Mouse (Mus musculus) bone marrow, adult 2 months (tissue): ENCODE measurements around the gene Litaf. TPM values are rescaled to one million over a fixed set of nuclear protein-coding genes. Genes with fewer than 3 reads are reported as not detected.
A peak's percentile ranks its signal among the peaks of the same experiment; 100 is the strongest.
"Not testable (repeated sequence)": the region's sequence is repeated elsewhere in the genome, so short reads cannot be mapped to it uniquely, and the experiment has no call there.

Experiments used
- H3K27ac ChIP-seq: fragments of 200-500 bp; 2 replicates; pipeline ENCODE4 v1.5.1; 2012; ENCODE audit warnings: low read depth, mild to moderate bottlenecking, control low read depth, inconsistent platforms, low read length; ENCODE audit not compliant: control insufficient read depth, poor library complexity, insufficient read depth
- H3K4me1 ChIP-seq: fragments of 200-500 bp; 2 replicates; pipeline ENCODE4 v1.6.1; 2011; ENCODE audit warnings: low read length; ENCODE audit not compliant: control insufficient read depth, insufficient read depth
- H3K4me3 ChIP-seq: fragments of 200-500 bp; replicated peaks from 2 replicates; pipeline ENCODE3; 2011; ENCODE audit warnings: mild to moderate bottlenecking, low read depth, low read length, control low read depth; ENCODE audit not compliant: control insufficient read depth
- CTCF ChIP-seq: fragments of 200-500 bp; IDR thresholded peaks from 2 replicates; pipeline ENCODE4 v1.5.1; 2011; ENCODE audit warnings: low read length, control low read depth; ENCODE audit not compliant: control insufficient read depth, insufficient read depth
- POLR2A ChIP-seq: fragments of 200-500 bp; IDR thresholded peaks from 2 replicates; pipeline ENCODE4 v1.6.1; 2011; ENCODE audit warnings: low read depth, mild to moderate bottlenecking, control low read depth, low read length, borderline replicate concordance; ENCODE audit not compliant: control insufficient read depth
- WGBS: fragments of 180-500 bp; shearing (Covaris S2); methylation state at CpG from one replicate; pipeline ENCODE4 v1.1.7; 2018; 5-methylcytosine and 5-hydroxymethylcytosine counted together
- polyA plus RNA-seq: library from polyadenylated mRNA; stranded (reverse); fragments of >200 nt; gene quantifications from 2 replicates; pipeline ENCODE4 v1.2.4, GENCODE M21; 2011; ENCODE audit warnings: low replicate concordance; ENCODE audit not compliant: missing spikeins, insufficient read depth, insufficient read length

Litaf gene
- polyA plus RNA-seq, 1 experiment, result 41.1 TPM

GRCm38 (mm10) chr16:11021403-11022112, 44.4 kb downstream of the Litaf start:
- WGBS, result 74% methylated on average over 3 of the region's 3 CpGs
- peak overlapping the region; percentile 83 for H3K27ac ChIP-seq
- TF ChIP-seq POLR2A (no peak), CTCF (no peak)
- no peak overlapping the region for H3K4me3 ChIP-seq
- peaks cover 1% of the 10 kb centered on the region; the same call in 1 of the 2 replicates for H3K4me1 ChIP-seq

DNA sequence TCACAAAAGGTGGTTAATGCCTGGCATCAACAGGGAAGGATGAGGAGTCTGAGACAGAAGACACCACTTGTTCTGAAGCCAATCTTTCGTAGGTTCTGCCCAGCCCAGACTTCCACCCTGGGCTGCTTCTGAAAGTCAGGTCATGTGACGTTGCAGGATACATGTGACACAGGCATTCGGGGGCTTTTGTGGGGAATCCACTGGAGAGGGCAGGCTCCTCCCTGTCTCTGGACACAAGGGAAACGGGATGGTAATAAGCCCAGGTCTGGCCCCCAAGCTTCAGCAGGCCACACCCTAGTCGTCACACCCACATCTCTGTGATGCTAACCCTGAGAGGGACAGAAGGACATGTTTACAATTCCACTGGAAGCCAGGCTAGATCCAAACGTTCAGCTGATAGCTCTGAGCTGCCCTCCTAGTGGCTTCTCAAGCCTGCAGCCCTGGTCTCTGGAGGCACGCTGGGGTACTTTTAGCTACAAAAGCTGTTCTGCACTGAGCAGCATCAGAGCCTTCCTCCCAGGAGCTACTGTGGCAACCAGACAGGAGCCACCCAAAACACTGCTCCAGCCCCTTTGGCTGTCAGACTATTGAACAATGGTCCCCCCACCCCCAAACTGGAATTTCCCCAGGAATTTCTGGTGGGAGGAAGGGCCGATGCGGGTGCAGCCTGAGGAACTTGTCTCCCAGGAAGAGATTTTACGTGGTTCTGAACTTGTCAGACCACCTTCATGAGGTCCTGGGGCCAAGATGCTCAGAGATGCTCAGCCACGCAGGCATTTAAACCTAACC, 48.0 kb downstream of the Litaf start:
- Histone ChIP-seq H3K27ac (no peak overlapping the region), H3K4me3 (no peak overlapping the region), H3K4me1 (peaks cover 3% of the 10 kb centered on the region)
- 63% methylated on average over 11 of the region's 11 CpGs for WGBS
- TF ChIP-seq CTCF (no peak), POLR2A (no peak)

DNA sequence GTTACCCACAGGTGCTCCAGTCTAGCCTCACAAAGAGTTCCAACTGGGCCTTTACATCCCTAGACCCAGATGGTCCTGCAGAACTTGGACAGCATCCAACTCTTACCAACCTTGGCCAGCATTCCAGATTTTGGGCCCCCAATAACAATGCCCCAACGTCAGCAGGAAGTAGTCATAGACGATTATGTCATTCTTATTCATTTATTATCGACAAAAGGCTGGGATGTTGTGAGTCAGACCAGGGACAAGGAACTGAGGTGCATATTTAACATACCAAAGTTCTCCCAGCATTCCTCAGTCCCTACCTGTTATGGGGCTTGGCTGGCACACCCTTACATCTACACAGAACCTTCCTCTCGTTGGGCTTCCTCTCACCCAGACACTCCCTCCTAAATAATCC, 49.6 kb downstream of the Litaf start:
- Histone ChIP-seq H3K27ac (no peak overlapping the region), H3K4me1 (peaks cover 9% of the 10 kb centered on the region), H3K4me3 (no peak overlapping the region)
- TF ChIP-seq CTCF, result no peak
- TF ChIP-seq POLR2A, result no peak
- WGBS, result 55% methylated on average over 4 of the region's 4 CpGs

GRCm38 (mm10) chr16:11014407-11014806, 51.5 kb downstream of the Litaf start:
- TF ChIP-seq CTCF (no peak), POLR2A (no peak)
- WGBS, result 71% methylated on average over 3 of the region's 3 CpGs

GRCm38 (mm10) chr16:11013464-11014147, 52.4 kb downstream of the Litaf start:
- WGBS, result 64% methylated on average over 15 of the region's 19 CpGs
- H3K4me1 ChIP-seq, result not testable (repeated sequence)
- Histone ChIP-seq H3K27ac (peak overlapping the region; percentile 90; the same call in 1 of the 2 replicates), H3K4me3 (peak overlapping the region; percentile 35)

More at GRCm38 (mm10) chr16:11014407-11014806, 51.5 kb downstream of the Litaf start:
- H3K4me3 ChIP-seq, result no peak overlapping the region
- no peak overlapping the region for H3K27ac ChIP-seq
- peaks cover 9% of the 10 kb centered on the region for H3K4me1 ChIP-seq

- WGBS, result 6% methylated on average over 11 of the region's 11 CpGs
- Histone ChIP-seq H3K4me3 (peak overlapping the region; percentile 35), H3K27ac (peak overlapping the region; percentile 90), H3K4me1 (peaks cover 9% of the 10 kb centered on the region)
- no peak for TF ChIP-seq CTCF
- TF ChIP-seq POLR2A, result no peak
Observed at GRCm38 (mm10) chr16:11012571-11013463, 53.1 kb downstream of the Litaf start.

DNA sequence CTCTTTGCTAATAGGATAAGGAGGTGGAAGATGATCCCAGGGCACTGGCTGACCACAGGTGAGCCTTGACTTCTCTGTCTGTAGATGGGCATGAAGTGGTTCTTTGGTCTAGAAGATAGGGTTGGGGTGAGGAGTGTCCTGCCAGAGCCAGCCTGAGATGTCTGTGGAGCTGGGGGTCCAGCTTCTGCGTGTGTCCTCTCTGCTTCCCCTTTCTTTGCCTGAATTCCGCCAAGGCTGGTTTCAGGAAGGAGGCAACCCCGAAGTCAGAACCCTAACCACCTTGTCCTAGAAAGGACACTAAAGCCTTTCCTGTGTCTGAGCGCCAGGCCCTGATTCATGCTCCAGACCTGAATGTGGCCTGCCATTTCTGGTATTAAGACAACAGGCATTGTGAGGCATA, 54.0 kb downstream of the Litaf start:
- no peak for TF ChIP-seq CTCF
- TF ChIP-seq POLR2A, result no peak
- H3K4me3 ChIP-seq, result no peak overlapping the region
- WGBS, result 22% methylated on average over 4 of the region's 4 CpGs
- H3K27ac ChIP-seq, result peak overlapping the region; percentile 2; the same call in 1 of the 2 replicates
- peaks cover 10% of the 10 kb centered on the region for H3K4me1 ChIP-seq
